Mouse (Mus musculus): ENCODE measurements around the gene Nkx3-2. TPM values are rescaled to one million over a fixed set of nuclear protein-coding genes. Genes with fewer than 3 reads are reported as not detected.

Nkx3-2 gene
- 2.4 and 5.6 TPM in 2 replicates for polyA plus RNA-seq (2016; fragmentation: Nextera tagmentation; extraction: Ambion mirVana)

DNA sequence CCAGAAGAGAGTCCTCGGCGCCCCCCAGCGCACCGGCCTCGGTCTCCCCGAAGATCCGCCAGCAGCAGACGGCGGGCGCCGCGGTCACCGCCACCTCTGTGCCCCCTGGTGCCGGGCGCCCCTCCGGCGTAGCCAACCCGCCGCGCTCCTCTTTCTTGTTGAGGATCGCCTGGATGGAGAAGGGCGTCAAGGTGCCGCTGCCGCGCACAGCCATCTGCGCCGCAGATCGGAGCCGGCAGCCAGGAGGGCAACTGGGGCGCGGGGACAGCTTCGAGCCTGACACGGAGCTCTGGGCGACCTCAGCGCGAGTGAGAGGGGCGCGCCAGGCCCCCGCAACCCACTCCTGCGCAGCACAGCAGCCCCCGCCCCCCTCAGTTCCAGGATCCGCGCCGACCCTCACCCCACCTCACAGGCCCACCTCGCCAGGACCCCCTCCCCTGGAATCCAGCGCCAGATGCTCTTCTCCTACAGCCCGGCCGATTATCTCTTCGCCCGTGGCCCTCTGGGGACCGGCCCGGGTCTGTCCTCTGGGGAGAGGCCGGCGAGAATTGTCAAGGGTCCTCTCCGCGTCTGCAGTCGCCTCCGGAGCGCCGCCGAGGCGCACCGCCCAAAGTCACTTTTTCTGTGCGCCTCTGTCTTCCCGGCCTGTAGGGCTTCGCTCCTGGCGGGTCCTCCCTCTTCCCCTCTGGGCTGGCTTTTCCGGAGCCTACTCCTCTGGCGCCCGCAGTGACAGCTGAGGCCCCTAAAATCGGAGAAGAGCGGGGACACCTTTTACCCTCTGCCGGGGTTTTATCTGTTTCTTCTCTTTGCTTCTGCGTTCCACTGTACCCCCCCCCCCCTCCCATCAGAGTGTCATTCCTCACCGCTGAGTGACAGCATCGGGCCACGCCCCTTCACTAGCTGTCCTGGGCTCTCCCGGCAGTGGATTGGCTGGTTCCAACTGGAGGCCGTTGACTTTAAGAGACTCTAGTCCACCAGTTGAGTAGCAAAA is at the start of gene Nkx3-2:
Nkx3-2 (minus strand) TSS at position 771 of the 991 bp plus-strand sequence.
- Histone ChIP-seq H3K27ac (no peak within 1 kb of the TSS), H3K4me1 (peaks cover 36% of the 10 kb centered on the region), H3K4me3 (peak within 1 kb of the TSS; percentile 31), H3K4me2 (replicated peaks) (peak within 1 kb of the TSS; percentile 62), H3K9ac (peak within 1 kb of the TSS; percentile 45), H3K9me3 (replicated peaks) (no peaks in the 10 kb centered on the region), H3K27me3 (peaks cover 90% of the 10 kb centered on the region), H3K36me3 (no peaks in the 10 kb centered on the region)
- ATAC-seq (ENCODE audit: low FRiP score) = peak; percentile 48
- WGBS = under 1% methylated on average over 76 of the region's 79 CpGs

DNA sequence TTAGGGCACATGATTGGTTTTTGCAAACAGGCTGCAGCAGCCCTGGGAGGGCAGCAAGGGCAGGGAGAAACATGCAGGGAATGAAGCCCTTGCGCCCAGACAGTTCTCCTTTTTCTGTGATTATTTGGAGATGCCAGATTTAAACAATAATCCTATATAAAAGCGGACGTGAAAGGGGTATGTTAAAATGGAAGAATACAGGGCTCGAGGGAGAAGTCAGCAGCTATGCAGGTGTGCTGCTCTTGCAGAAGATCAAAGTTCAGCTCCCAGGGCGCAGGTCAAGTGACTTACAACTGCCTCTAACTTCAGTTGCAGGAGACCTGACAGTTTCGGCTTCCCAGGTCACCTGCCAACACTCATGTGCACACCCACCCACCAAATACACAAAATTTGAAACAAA is 48.2 kb upstream of the Nkx3-2 start:
- 87% methylated on average over 6 of the region's 6 CpGs for WGBS
- Histone ChIP-seq H3K9ac (no peak overlapping the region), H3K4me1 (no peaks in the 10 kb centered on the region), H3K4me3 (no peak overlapping the region), H3K27ac (no peak overlapping the region), H3K9me3 (replicated peaks) (no peaks in the 10 kb centered on the region), H3K36me3 (peaks cover 58% of the 10 kb centered on the region), H3K4me2 (replicated peaks) (no peak overlapping the region), H3K27me3 (no peaks in the 10 kb centered on the region)
- no peak for ATAC-seq (ENCODE audit: low FRiP score)

DNA sequence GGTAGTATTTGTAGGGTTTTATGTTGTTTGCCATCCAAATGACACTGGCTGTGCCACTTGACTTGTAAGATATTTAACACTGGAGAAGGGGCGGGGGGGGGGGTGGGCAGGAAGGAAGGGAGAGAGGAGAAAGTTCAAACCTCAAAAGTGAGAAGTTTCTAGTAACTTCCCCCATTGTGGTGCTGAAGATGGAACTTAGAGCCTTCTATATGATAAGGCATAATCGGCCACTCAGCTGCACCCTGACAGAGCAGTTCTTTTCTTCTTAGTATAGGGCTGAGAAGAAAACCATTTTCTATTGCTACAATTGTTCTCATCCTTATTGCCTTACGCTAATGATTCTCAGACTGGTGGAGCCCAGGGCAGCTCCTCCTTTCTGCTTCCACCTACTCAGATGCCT is 47.0 kb upstream of the Nkx3-2 start:
- ATAC-seq (ENCODE audit: low FRiP score) = no peak
- H3K4me3 ChIP-seq = no peak overlapping the region
- no peaks in the 10 kb centered on the region for H3K9me3 ChIP-seq (replicated peaks)
- H3K9ac ChIP-seq = no peak overlapping the region
- H3K4me2 ChIP-seq (replicated peaks) = no peak overlapping the region
- no peaks in the 10 kb centered on the region for H3K4me1 ChIP-seq
- peaks cover 56% of the 10 kb centered on the region for H3K36me3 ChIP-seq
- no peaks in the 10 kb centered on the region for H3K27me3 ChIP-seq
- 78% methylated on average over 3 of the region's 3 CpGs for WGBS
- H3K27ac ChIP-seq = no peak overlapping the region

DNA sequence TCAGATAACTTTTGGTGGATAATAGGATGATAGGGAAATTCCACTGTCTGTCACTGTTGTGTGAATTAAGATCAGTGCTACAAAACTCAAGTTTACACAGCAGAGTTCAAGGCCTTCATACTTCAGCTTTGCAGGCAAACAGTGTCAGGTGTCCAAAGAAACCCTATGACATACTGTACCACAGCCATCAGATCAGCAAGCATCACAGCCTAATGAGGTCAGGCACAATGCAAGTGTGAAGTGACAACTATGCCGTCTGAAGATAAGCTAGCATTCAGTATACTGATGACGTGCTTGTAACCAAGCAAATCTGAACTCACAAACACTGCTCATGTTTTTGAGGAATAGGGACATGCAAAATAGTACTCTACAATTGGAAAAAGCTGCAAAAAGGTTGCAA is 43.1 kb upstream of the Nkx3-2 start:
- no peak overlapping the region for H3K4me2 ChIP-seq (replicated peaks)
- no peak overlapping the region for H3K27ac ChIP-seq
- H3K27me3 ChIP-seq = no peaks in the 10 kb centered on the region
- H3K9ac ChIP-seq = no peak overlapping the region
- H3K36me3 ChIP-seq = peaks cover 52% of the 10 kb centered on the region
- 88% methylated on average over 2 of the region's 2 CpGs for WGBS
- no peak for ATAC-seq (ENCODE audit: low FRiP score)
- H3K4me1 ChIP-seq = no peaks in the 10 kb centered on the region
- no peaks in the 10 kb centered on the region for H3K9me3 ChIP-seq (replicated peaks)
- no peak overlapping the region for H3K4me3 ChIP-seq

DNA sequence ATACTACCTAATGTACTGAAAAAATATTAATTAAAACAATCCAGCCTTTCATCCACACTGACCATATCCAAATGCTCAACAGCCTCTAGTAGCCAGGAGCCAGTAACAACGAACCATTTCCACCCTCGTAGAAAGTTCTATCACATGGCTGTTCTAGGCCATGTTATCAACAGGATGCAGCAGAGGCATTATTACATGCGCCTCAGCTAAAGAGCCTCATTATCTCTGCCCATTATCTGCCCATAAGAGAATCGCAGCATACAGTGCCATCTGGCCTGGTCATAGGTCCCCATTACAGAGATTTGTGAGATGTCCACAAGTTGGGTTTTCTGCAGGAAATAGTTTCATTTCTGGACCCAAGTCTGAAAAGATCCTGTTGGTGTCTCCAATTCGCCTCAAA is 41.9 kb upstream of the Nkx3-2 start:
- 89% methylated on average over 5 of the region's 5 CpGs for WGBS
- no peak overlapping the region for H3K9ac ChIP-seq

DNA sequence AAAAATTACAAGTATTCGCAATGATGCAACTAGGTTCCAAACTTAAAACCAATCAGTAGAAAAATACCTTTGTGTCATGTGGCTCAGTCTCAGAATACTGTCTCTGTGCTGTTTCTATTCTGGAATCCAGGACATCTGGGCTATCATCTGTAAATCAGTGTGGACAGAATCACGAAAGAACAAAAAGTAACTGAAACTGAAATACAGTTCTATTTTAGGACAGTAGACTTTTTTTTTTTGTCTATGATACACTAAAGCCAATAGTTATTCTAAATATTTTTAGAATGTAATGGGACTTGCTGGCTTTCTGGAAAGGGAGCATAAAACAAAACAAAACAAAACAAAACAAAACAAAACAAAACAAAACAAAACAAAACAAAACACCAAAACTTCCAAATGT is 40.8 kb upstream of the Nkx3-2 start:
- no peak for ATAC-seq (ENCODE audit: low FRiP score)
- Histone ChIP-seq H3K36me3 (peaks cover 40% of the 10 kb centered on the region), H3K9ac (no peak overlapping the region), H3K4me3 (no peak overlapping the region), H3K4me1 (no peaks in the 10 kb centered on the region), H3K27me3 (no peaks in the 10 kb centered on the region), H3K9me3 (replicated peaks) (no peaks in the 10 kb centered on the region), H3K27ac (no peak overlapping the region), H3K4me2 (replicated peaks) (no peak overlapping the region)
- WGBS = 100% methylated on average over 2 of the region's 2 CpGs

More for the DNA sequence above, 41.9 kb upstream of the Nkx3-2 start:
- Histone ChIP-seq H3K27me3 (no peaks in the 10 kb centered on the region), H3K4me1 (no peaks in the 10 kb centered on the region), H3K9me3 (replicated peaks) (no peaks in the 10 kb centered on the region), H3K4me3 (no peak overlapping the region), H3K27ac (no peak overlapping the region), H3K36me3 (peaks cover 41% of the 10 kb centered on the region), H3K4me2 (replicated peaks) (no peak overlapping the region)
- no peak for ATAC-seq (ENCODE audit: low FRiP score)

DNA sequence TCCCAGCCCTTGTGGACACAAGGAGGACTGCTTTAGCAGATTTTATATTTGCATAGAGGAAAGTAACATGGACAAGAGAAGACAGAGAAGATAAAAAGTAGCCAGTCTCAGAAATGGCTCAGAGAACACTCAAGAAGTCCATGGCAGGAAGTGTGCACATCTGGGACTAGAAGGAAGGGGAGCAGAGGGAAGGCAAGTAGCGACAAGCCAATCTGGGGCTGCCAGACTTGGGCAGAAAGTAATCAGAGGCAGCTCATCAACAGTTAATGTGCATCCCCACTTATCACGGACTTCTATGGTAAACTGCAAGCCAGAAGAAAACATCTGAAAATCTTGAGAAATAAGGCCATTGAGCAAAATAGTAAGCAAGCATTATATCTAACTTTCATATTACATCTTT is 40.3 kb upstream of the Nkx3-2 start:
- no peak overlapping the region for H3K27ac ChIP-seq
- no peak overlapping the region for H3K9ac ChIP-seq
- 96% methylated on average over 2 of the region's 2 CpGs for WGBS
- H3K4me2 ChIP-seq (replicated peaks) = no peak overlapping the region
- peaks cover 41% of the 10 kb centered on the region for H3K36me3 ChIP-seq
- no peaks in the 10 kb centered on the region for H3K27me3 ChIP-seq
- no peaks in the 10 kb centered on the region for H3K4me1 ChIP-seq
- no peaks in the 10 kb centered on the region for H3K9me3 ChIP-seq (replicated peaks)
- no peak for ATAC-seq (ENCODE audit: low FRiP score)
- H3K4me3 ChIP-seq = no peak overlapping the region

DNA sequence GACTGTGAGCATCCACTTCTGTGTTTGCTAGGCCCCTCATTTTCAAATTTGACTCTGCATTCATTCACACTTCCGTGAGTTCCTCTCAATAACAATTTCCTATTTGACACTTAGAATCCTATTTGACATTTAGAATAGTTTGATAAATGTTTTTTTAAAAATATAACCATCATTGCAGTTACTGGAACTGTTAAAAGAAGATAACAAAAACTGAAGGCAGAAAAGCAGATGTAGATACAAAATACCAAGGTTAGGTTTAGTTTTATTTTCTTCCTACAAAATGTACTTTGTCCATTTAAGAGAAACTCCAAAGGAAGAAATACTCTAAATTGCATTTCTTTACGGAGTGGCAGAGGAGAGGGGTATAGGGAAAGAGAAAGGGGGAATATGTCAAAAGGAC is 37.3 kb upstream of the Nkx3-2 start:
- 94% methylated on average over 2 of the region's 2 CpGs for WGBS
- no peak for ATAC-seq (ENCODE audit: low FRiP score)
- no peaks in the 10 kb centered on the region for H3K9me3 ChIP-seq (replicated peaks)
- H3K4me1 ChIP-seq = no peaks in the 10 kb centered on the region
- no peak overlapping the region for H3K4me2 ChIP-seq (replicated peaks)
- no peak overlapping the region for H3K9ac ChIP-seq
- H3K27me3 ChIP-seq = no peaks in the 10 kb centered on the region
- H3K27ac ChIP-seq = no peak overlapping the region
- peaks cover 50% of the 10 kb centered on the region for H3K36me3 ChIP-seq
- H3K4me3 ChIP-seq = no peak overlapping the region

DNA sequence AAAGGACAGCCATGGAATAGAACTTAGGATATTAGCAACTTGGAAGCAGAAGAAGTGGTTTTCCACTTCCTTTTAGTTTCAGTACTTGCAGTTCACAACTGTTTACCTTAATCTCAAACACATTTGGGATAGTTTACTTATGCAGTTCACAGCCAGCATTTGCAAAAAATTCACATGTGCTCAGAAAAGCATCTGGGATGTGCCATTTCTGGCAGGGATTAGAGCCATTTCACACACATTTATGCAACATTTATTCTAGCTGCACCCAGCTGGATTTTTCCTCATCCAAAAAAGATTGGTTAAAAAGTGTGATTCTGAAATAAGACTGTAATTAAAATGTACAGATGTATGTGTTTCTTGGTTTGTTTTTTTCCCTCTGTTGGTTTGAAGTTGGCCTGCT is 30.1 kb upstream of the Nkx3-2 start:
- Histone ChIP-seq H3K4me3 (no peak overlapping the region), H3K27me3 (no peaks in the 10 kb centered on the region), H3K27ac (no peak overlapping the region), H3K36me3 (peaks cover 67% of the 10 kb centered on the region), H3K4me1 (no peaks in the 10 kb centered on the region), H3K4me2 (replicated peaks) (no peak overlapping the region), H3K9ac (no peak overlapping the region), H3K9me3 (replicated peaks) (no peaks in the 10 kb centered on the region)
- no peak for ATAC-seq (ENCODE audit: low FRiP score)

DNA sequence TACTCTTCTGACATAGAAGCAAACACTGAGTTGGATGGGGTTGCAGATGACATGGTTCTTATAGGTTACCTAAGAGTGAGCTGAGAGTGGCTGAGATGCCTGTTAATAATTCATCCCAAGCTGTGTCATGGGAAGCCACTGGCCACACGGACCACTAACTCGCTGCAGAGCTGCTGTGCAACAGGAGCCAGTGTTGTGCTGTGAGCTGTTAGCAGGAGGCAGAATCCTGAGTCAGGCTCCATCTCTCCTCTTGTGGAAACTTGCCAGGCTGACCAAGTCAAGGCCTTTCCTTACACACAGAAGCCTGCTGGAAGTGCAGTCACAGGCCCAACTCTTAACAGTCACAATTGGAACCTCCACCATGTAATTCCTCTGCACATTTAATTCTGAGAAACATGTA is 26.2 kb upstream of the Nkx3-2 start:
- Histone ChIP-seq H3K36me3 (peaks cover 79% of the 10 kb centered on the region), H3K4me1 (no peaks in the 10 kb centered on the region), H3K4me3 (no peak overlapping the region), H3K9ac (no peak overlapping the region), H3K9me3 (replicated peaks) (no peaks in the 10 kb centered on the region), H3K27me3 (no peaks in the 10 kb centered on the region), H3K27ac (no peak overlapping the region), H3K4me2 (replicated peaks) (no peak overlapping the region)
- 83% methylated on average over 2 of the region's 2 CpGs for WGBS
- no peak for ATAC-seq (ENCODE audit: low FRiP score)

DNA sequence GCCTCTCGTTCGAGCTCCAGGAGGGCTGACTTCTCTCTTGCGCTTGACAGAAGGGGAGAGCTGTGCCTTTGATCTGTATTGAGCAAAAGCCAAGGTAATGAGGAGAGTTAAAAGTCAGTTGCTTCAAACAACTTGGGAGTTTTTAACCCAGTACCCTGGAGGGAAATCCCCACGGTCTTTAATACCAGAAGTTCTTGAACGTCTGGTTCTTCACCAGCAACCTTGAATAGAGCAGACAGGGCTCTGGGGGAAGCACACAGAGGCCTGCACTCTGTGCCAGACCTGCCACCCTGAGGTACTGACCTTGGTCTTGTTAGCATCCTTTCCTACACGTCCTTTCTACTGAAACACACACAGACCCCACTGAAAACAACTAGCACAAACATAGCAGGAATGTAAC is 24.6 kb upstream of the Nkx3-2 start:
- H3K4me2 ChIP-seq (replicated peaks) = no peak overlapping the region
- no peak overlapping the region for H3K9ac ChIP-seq
- 73% methylated on average over 6 of the region's 6 CpGs for WGBS
- no peaks in the 10 kb centered on the region for H3K9me3 ChIP-seq (replicated peaks)
- peaks cover 75% of the 10 kb centered on the region for H3K36me3 ChIP-seq
- H3K27me3 ChIP-seq = no peaks in the 10 kb centered on the region
- H3K27ac ChIP-seq = no peak overlapping the region
- no peak overlapping the region for H3K4me3 ChIP-seq
- no peak for ATAC-seq (ENCODE audit: low FRiP score)
- H3K4me1 ChIP-seq = no peaks in the 10 kb centered on the region

DNA sequence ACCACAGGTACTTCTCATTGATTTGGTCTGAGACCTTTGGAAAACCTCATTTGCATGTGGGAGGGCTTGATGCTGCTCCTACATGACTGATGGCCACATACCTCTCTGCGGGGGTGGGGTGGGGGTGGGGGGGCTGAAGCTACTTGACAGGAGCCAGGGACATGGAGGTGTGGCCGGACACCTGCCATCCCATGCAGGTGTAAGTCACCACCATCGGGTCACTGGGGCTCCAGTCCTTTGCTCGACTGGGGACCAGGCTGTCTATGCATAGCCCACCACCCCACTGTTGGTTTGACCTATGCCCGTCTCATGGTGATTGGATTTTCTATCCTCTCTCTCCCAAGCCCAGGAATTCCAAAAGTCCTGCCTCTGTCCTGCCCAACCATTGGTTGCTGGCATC is 17.6 kb upstream of the Nkx3-2 start:
- Histone ChIP-seq H3K36me3 (peaks cover 20% of the 10 kb centered on the region), H3K9ac (no peak overlapping the region), H3K9me3 (replicated peaks) (no peaks in the 10 kb centered on the region), H3K27ac (no peak overlapping the region), H3K4me2 (replicated peaks) (no peak overlapping the region), H3K27me3 (no peaks in the 10 kb centered on the region), H3K4me3 (no peak overlapping the region), H3K4me1 (no peaks in the 10 kb centered on the region)
- no peak for ATAC-seq (ENCODE audit: low FRiP score)
- 91% methylated on average over 5 of the region's 5 CpGs for WGBS

DNA sequence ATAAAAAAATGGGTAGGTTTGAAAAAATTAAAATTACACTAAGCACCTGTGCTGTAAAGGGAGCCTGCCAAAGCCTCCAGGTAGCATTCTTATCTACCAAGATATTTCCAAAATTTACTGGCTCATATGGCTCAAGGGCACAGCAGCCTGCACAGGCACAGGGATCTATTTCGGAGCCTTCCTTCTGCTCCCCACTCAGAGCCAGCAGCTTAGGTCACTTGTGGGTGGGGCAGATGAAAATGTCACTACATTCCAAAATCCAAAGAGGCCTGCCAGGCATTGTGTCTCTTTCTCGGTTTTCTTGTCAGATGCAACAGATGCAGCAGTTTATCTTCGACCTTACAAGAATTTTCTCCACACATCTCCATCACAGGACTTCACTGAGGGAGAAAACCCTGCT is 15.7 kb upstream of the Nkx3-2 start:
- no peak for ATAC-seq (ENCODE audit: low FRiP score)
- Histone ChIP-seq H3K9ac (no peak overlapping the region), H3K27ac (no peak overlapping the region), H3K9me3 (replicated peaks) (no peaks in the 10 kb centered on the region), H3K27me3 (no peaks in the 10 kb centered on the region), H3K4me1 (no peaks in the 10 kb centered on the region), H3K36me3 (peaks cover 4% of the 10 kb centered on the region), H3K4me3 (no peak overlapping the region), H3K4me2 (replicated peaks) (no peak overlapping the region)
- 85% methylated on average over 3 of the region's 3 CpGs for WGBS
